Comparison of ENCODE assay signal across 8 mouse cellular contexts in the genomic region with DNA sequence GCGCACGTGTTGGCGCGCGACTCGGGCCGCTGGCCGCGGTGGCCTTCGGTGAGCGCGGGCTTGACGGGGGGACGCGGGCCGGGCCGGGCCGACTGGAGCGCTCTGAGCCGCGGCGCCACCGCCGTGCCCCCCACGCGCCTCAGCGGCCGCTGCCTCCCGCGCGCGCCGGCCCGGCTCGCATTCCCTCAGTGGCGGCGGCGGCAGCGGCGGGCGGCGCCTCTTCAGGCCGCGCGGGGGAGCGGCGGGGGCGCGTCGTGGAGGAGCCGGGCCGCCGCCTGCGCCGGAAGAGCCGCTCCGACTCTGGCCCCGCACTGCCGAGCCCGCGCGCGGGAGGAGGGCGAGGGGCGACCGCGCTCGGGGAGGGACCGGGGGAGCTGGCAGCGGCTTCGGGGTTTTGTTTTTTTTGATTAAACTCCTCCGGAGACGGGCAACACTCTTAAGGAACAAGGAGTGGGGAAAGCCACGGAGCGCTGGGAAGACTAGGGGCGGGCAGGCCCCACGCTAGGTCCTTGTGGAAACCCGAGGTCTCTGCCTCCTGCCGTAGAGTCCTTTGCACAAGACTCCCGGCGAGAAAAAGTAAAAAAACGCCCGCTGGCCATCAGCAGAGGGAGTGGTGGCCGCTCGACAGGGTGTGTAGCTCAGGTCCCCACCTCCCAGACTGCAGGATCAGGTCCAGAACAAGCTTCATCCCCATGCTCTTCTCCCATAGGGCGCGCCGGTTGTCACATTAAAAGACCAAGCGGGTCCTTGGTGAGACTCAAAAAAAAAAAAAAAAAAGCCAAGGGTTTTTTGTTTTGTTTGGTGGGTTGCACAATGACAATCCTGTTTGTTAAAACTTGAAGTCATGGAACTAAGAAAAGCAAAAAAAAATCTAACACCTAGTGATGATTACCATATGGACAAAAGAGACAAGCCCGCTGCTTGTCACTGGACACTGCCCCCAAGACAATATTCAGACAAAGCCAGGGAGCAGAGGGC. TPM values are rescaled to one million over a fixed set of nuclear protein-coding genes. Genes with fewer than 3 reads are reported as not detected.
DNase-seq lines count a peak whose midpoint lies in the region; ATAC-seq and TF ChIP-seq lines count a peak whose summit lies in the region.

Gene Pitpnm2, minus strand, starts transcription at position 147 of the 978 bp plus-strand sequence.

- DNase-seq in layer of hippocampus, adult 2 months (ENCODE audit: low spot score in 2 of 2): no peak
- no peak for DNase-seq in layer of hippocampus, adult 11-12 months (ENCODE audit: low spot score)
- DNase-seq in forebrain, embryonic 11.5 days (ENCODE audit: low spot score): peak; percentile 74
- DNase-seq in heart, postnatal 25 days (ENCODE audit: low spot score): peak; percentile 36
- peak in 1 of 2 experiments; percentile 39 for DNase-seq in left cerebral cortex, postnatal 14 days (ENCODE audit: low spot score in 2 of 2)
- peak; percentile 57 to 58 for DNase-seq in spleen, postnatal 36 days (ENCODE audit: low spot score in 2 of 2)

- no peaks in the 10 kb centered on the region; the same call in 1 of the 2 replicates for H3K27me3 ChIP-seq in forebrain, embryonic 11.5 days (ENCODE audit: control insufficient read depth, insufficient read depth, low read length)
- no peaks in the 10 kb centered on the region for H3K27me3 ChIP-seq in megakaryocyte, embryonic 14.5 days (replicated peaks)

- H3K9me3 ChIP-seq in forebrain, embryonic 11.5 days (ENCODE audit: control insufficient read depth, low read length): no peaks in the 10 kb centered on the region
- H3K9me3 ChIP-seq in megakaryocyte, embryonic 14.5 days: no peaks in the 10 kb centered on the region

- H3K4me3 ChIP-seq in layer of hippocampus, adult 2 months: peak within 1 kb of the TSS; percentile 67
- peak within 1 kb of the TSS; percentile 51 for H3K4me3 ChIP-seq in bone marrow, adult 2 months (replicated peaks; ENCODE audit: control insufficient read depth, low read depth, low read length)
- peak within 1 kb of the TSS; percentile 74 for H3K4me3 ChIP-seq in forebrain, embryonic 11.5 days (ENCODE audit: low read depth, low read length)
- H3K4me3 ChIP-seq in megakaryocyte, embryonic 14.5 days (replicated peaks): peak within 1 kb of the TSS; percentile 94

- peak within 1 kb of the TSS; percentile 93 for H3K27ac ChIP-seq in layer of hippocampus, adult 2 months
- peak within 1 kb of the TSS; percentile 34; the same call in 1 of the 2 replicates for H3K27ac ChIP-seq in bone marrow, adult 2 months (ENCODE audit: control insufficient read depth, insufficient read depth, low read depth, low read length, poor library complexity)
- peak within 1 kb of the TSS; percentile 6; the same call in 1 of the 2 replicates for H3K27ac ChIP-seq in forebrain, embryonic 11.5 days (ENCODE audit: low read depth, low read length)

- H3K4me1 ChIP-seq in bone marrow, adult 2 months (ENCODE audit: control insufficient read depth, insufficient read depth, low read length): peaks cover 2% of the 10 kb centered on the region; the same call in 1 of the 2 replicates
- H3K4me1 ChIP-seq in forebrain, embryonic 11.5 days (replicated peaks; ENCODE audit: control insufficient read depth, insufficient read depth, low read length): peaks cover 6% of the 10 kb centered on the region; the same call in 1 of the 2 replicates
- H3K4me1 ChIP-seq in megakaryocyte, embryonic 14.5 days: peaks cover 66% of the 10 kb centered on the region

- peak; percentile 81 for ATAC-seq in forebrain, embryonic 11.5 days (replicated peaks; ENCODE audit: low FRiP score)

- intact Hi-C loops in heart, postnatal 25 days (cut with DNase I): loop anchor here (5.0 kb wide), 2 partner anchors 38 to 133 kb away; partner anchors contain the start of gene Arl6ip4
- intact Hi-C loops in left cerebral cortex, postnatal 14 days (cut with DNase I): loop anchor here (2.0 to 5.0 kb wide), 3 partner anchors 29 to 83 kb away; no protein-coding TSS in a partner anchor

- peak within 1 kb of the TSS; percentile 84 for H3K9ac ChIP-seq in forebrain, embryonic 11.5 days (ENCODE audit: low read length)

- 8% methylated on average over 90 of the region's 90 CpGs for WGBS in bone marrow, adult 2 months
- 1% methylated on average over 47 of the region's 90 CpGs for WGBS in forebrain, embryonic 11.5 days

- no peak for TF ChIP-seq POLR2A in bone marrow, adult 2 months (IDR thresholded peaks at IDR 0.05; ENCODE audit: borderline replicate concordance, control insufficient read depth, low read depth, low read length)

- TF ChIP-seq CTCF in layer of hippocampus, adult 2 months (conservative IDR thresholded peaks at IDR 0.05): no peak
- no peak for TF ChIP-seq CTCF in bone marrow, adult 2 months (IDR thresholded peaks at IDR 0.05; ENCODE audit: control insufficient read depth, insufficient read depth, low read length)

- no peaks in the 10 kb centered on the region for H3K36me3 ChIP-seq in forebrain, embryonic 11.5 days (ENCODE audit: control insufficient read depth, insufficient read depth, low read length)
- peaks cover 57% of the 10 kb centered on the region for H3K36me3 ChIP-seq in megakaryocyte, embryonic 14.5 days (replicated peaks; ENCODE audit: low read length)

- peak within 1 kb of the TSS; percentile 93 for H3K4me2 ChIP-seq in forebrain, embryonic 11.5 days (ENCODE audit: low read depth, low read length, severe bottlenecking)

RNA-seq across cellular contexts. Expression of gene Pitpnm2, which starts in this region (rescaled TPM):
- 100 to 1,000 TPM; 379 to 394 TPM for total RNA-seq in layer of hippocampus, adult 2 months (2021)
- polyA plus RNA-seq in bone marrow, adult 2 months (2011; ENCODE audit: insufficient read depth, insufficient read length, low replicate concordance, missing spikeins): 10.8 and 11.6 TPM in 2 replicates
- 6.8 and 7.1 TPM in 2 replicates for polyA plus RNA-seq in forebrain, embryonic 11.5 days (2014; fragmentation: Nextera tagmentation; extraction: Ambion mirVana)
- 10 to 100 TPM; 42.5 to 50.9 TPM for total RNA-seq in heart, postnatal 25 days (2021)
- total RNA-seq in left cerebral cortex, postnatal 14 days (2021): 100 to 1,000 TPM; 202 to 237 TPM
- 30.1 and 45.3 TPM in 2 replicates for polyA plus RNA-seq in megakaryocyte, embryonic 14.5 days (2012; ENCODE audit: insufficient read depth, low replicate concordance)

Comparison
In these comparisons a context has a peak if more than half of its experiments do, and no peak if none do; other contexts are left out.
1. DNase-seq: peak in forebrain, embryonic 11.5 days (single experiment), heart, postnatal 25 days (single experiment) and spleen, postnatal 36 days (2 of 2); none in layer of hippocampus, adult 2 months (0 of 2) and layer of hippocampus, adult 11-12 months (single experiment).
2. H3K27ac ChIP-seq: peak in every context shown above with its lines; median percentile 93 in layer of hippocampus, adult 2 months; 34 in bone marrow, adult 2 months; 6 in forebrain, embryonic 11.5 days.
3. Peak in every context shown above with its lines, with median percentiles within 50 percentile points of each other: H3K4me3 ChIP-seq.